Mouse (Mus musculus) Muller cell, postnatal 12 days (primary cell): ENCODE measurements at regions not wholly inside any gene's neighbourhood (a gene's known extent, or its start where the extent isn't known, plus 50 kb on each side); places are given as distances from the start of the nearest gene placed in this dataset.

Experiments
- DNase-seq: peaks from one replicate; pipeline ENCODE4 v3.0.0-alpha.2; 2015; ENCODE audit errors: inconsistent ontology term

- no peak for DNase-seq
These were observed 339.9 kb upstream of the Arid1b start for GRCm38 (mm10) chr17:4654221-4654620.

GRCm38 (mm10) chr17:4661996-4662395, 332.1 kb upstream of the Arid1b start:
- no peak for DNase-seq

- no peak for DNase-seq
These were observed 325.6 kb upstream of the Arid1b start for GRCm38 (mm10) chr17:4668511-4668910.

- DNase-seq, result no peak
These were observed 320.9 kb upstream of the Arid1b start for GRCm38 (mm10) chr17:4673271-4673670.

GRCm38 (mm10) chr17:4706421-4706820, 287.7 kb upstream of the Arid1b start:
- no peak for DNase-seq

- DNase-seq, result no peak
These were observed 273.1 kb upstream of the Arid1b start for GRCm38 (mm10) chr17:4721061-4721460.

- DNase-seq, result no peak
These were observed 270.1 kb upstream of the Arid1b start for GRCm38 (mm10) chr17:4724031-4724430.

GRCm38 (mm10) chr17:4726331-4726741, 267.8 kb upstream of the Arid1b start:
- DNase-seq, result no peak

GRCm38 (mm10) chr17:4734412-4734881, 259.7 kb upstream of the Arid1b start:
- DNase-seq, result no peak

- DNase-seq, result no peak
These were observed 258.9 kb upstream of the Arid1b start for GRCm38 (mm10) chr17:4735185-4735584.

- DNase-seq, result no peak
These were observed 257.4 kb upstream of the Arid1b start for GRCm38 (mm10) chr17:4736689-4737088.

- no peak for DNase-seq
These were observed 255.2 kb upstream of the Arid1b start for GRCm38 (mm10) chr17:4738717-4739485.

- peak; percentile 6 for DNase-seq
These were observed 253.3 kb upstream of the Arid1b start for GRCm38 (mm10) chr17:4740784-4741183.

GRCm38 (mm10) chr17:4742314-4742713, 251.8 kb upstream of the Arid1b start:
- no peak for DNase-seq

GRCm38 (mm10) chr17:4762956-4763355, 231.2 kb upstream of the Arid1b start:
- DNase-seq, result no peak

- no peak for DNase-seq
These were observed 228.4 kb upstream of the Arid1b start for GRCm38 (mm10) chr17:4765723-4766122.

GRCm38 (mm10) chr17:4767947-4768522, 226.1 kb upstream of the Arid1b start:
- DNase-seq, result no peak

- peak; percentile 86 for DNase-seq
These were observed 224.8 kb upstream of the Arid1b start for GRCm38 (mm10) chr17:4769284-4769683.

GRCm38 (mm10) chr17:4770052-4770451, 224.1 kb upstream of the Arid1b start:
- DNase-seq, result peak; percentile 22

- DNase-seq, result peak; percentile 76
These were observed 216.0 kb upstream of the Arid1b start for GRCm38 (mm10) chr17:4778161-4778560.

- DNase-seq, result no peak
These were observed 215.1 kb upstream of the Arid1b start for GRCm38 (mm10) chr17:4779017-4779416.

GRCm38 (mm10) chr17:4781586-4781985, 212.5 kb upstream of the Arid1b start:
- DNase-seq, result no peak

- peak; percentile 79 for DNase-seq
These were observed 209.8 kb upstream of the Arid1b start for GRCm38 (mm10) chr17:4784296-4784695.
